Comparison of ENCODE assay signal across 9 mouse cellular contexts in genomic region chr5:115977757-115978156, GRCm38 (mm10). TPM values are rescaled to one million over a fixed set of nuclear protein-coding genes. Genes with fewer than 3 reads are reported as not detected.
DNase-seq lines count a peak whose midpoint lies in the region; ATAC-seq lines count a peak whose summit lies in the region.
"Had no signal": no experiment of that assay in that cellular context is flagged by ENCODE, and none has a peak within 500 bp of the region (broad histone marks: within the 10 kb centered on the region; RNA-seq: fewer than 3 reads in every experiment).

No protein-coding gene starts in this region.

- no peak overlapping the region for H3K4me3 ChIP-seq in forebrain, embryonic 14.5 days (ENCODE audit: low read depth, low read length)
- H3K4me3 ChIP-seq: erythroblast, embryonic 14.5 days had no signal

- 86% methylated on average over 10 of the region's 10 CpGs for WGBS in forebrain, embryonic 14.5 days

- H3K27ac ChIP-seq in forebrain, embryonic 14.5 days (ENCODE audit: low read depth, low read length), result no peak overlapping the region

- DNase-seq in embryo, embryonic 11.5 days (ENCODE audit: low read depth, low spot score), result peak; percentile 4
- no peak for DNase-seq in embryo, embryonic 11 days
- DNase-seq in heart, adult 11 months, result peak; percentile 97
- peak; percentile 47 for DNase-seq in kidney, adult 18-20 months
- DNase-seq in lung, postnatal 25 days (ENCODE audit: low spot score), result peak; percentile 65
- DNase-seq in forebrain, embryonic 14.5 days (ENCODE audit: low spot score), result no peak
- DNase-seq in layer of hippocampus, adult 18-20 months (ENCODE audit: low spot score in 2 of 2), result no peak
- DNase-seq in cerebellum, adult 11-12 months, result no peak

- no peak for ATAC-seq in forebrain, embryonic 14.5 days

- no peaks in the 10 kb centered on the region for H3K4me1 ChIP-seq in forebrain, embryonic 14.5 days (ENCODE audit: control insufficient read depth, insufficient read depth, low read length)

- no peaks in the 10 kb centered on the region for H3K27me3 ChIP-seq in forebrain, embryonic 14.5 days (replicated peaks; ENCODE audit: control insufficient read depth, insufficient read depth, low read length)

- no peak overlapping the region for H3K4me2 ChIP-seq in forebrain, embryonic 14.5 days (ENCODE audit: low read length)

- H3K9me3 ChIP-seq in forebrain, embryonic 14.5 days (replicated peaks; ENCODE audit: control insufficient read depth, low read length), result no peaks in the 10 kb centered on the region

- peaks cover 40% of the 10 kb centered on the region for H3K36me3 ChIP-seq in forebrain, embryonic 14.5 days (ENCODE audit: control insufficient read depth, insufficient read depth, low read length)

- no peak overlapping the region for H3K9ac ChIP-seq in forebrain, embryonic 14.5 days (ENCODE audit: low read length)

RNA-seq across cellular contexts. Expression of gene Prkab1, which starts 46.6 kb away (rescaled TPM):
- 44.1 and 52.1 TPM in 2 replicates for polyA plus RNA-seq in forebrain, embryonic 14.5 days (2014; fragmentation: Nextera tagmentation; extraction: Ambion mirVana)
- total RNA-seq in layer of hippocampus, adult 18-20 months (2021), result 10 to 100 TPM; 18.1 to 20.3 TPM

Comparison
In these comparisons a context has a peak if more than half of its experiments do, and no peak if none do; other contexts are left out.
1. DNase-seq: peak in embryo, embryonic 11.5 days (single experiment), heart, adult 11 months (single experiment), kidney, adult 18-20 months (single experiment) and lung, postnatal 25 days (single experiment); none in embryo, embryonic 11 days (single experiment), forebrain, embryonic 14.5 days (single experiment), layer of hippocampus, adult 18-20 months (0 of 2) and cerebellum, adult 11-12 months (single experiment).